Mouse (Mus musculus) ES-E14 (cell line): ENCODE results near the gene 3110082I17Rik.

Source experiments
- HCFC1 ChIP-seq: IDR thresholded peaks from 2 replicates; pipeline ENCODE4 v1.6.1; 2012; ENCODE audit warnings: low read length, inconsistent platforms, borderline replicate concordance; ENCODE audit not compliant: insufficient read depth
- ZC3H11A ChIP-seq: IDR thresholded peaks from 2 replicates; pipeline ENCODE4 v1.6.1; 2012; ENCODE audit warnings: low read depth, mild to moderate bottlenecking, inconsistent platforms, low read length, borderline replicate concordance

GRCm38 (mm10) chr5:139371631-139372401, 88.5 kb downstream of the 3110082I17Rik start:
- TF ChIP-seq ZC3H11A: no peak
- no peak for TF ChIP-seq HCFC1
